Mouse (Mus musculus): ENCODE data around the gene Dpp7. TPM values are rescaled to one million over a fixed set of nuclear protein-coding genes. Genes with fewer than 3 reads are reported as not detected.

Dpp7 gene
- polyA plus RNA-seq, 1 experiment, result 36.0 TPM

- DNase-seq (ENCODE audit: low spot score), result no peak
Observed at GRCm38 (mm10) chr2:25310969-25311368, 45.2 kb downstream of the Dpp7 start.

GRCm38 (mm10) chr2:25310180-25310579, 46.0 kb downstream of the Dpp7 start:
- DNase-seq (ENCODE audit: low spot score), result no peak

GRCm38 (mm10) chr2:25305587-25306359, 50.4 kb downstream of the Dpp7 start:
- DNase-seq (ENCODE audit: low spot score), result no peak

- no peak for DNase-seq (ENCODE audit: low spot score)
Observed at GRCm38 (mm10) chr2:25304657-25305541, 51.3 kb downstream of the Dpp7 start.

GRCm38 (mm10) chr2:25303931-25304656, 52.1 kb downstream of the Dpp7 start:
- no peak for DNase-seq (ENCODE audit: low spot score)

- no peak for DNase-seq (ENCODE audit: low spot score)
Observed at GRCm38 (mm10) chr2:25303452-25303851, 52.7 kb downstream of the Dpp7 start.

Other genes starting within 250 kb of the Dpp7 start
- gene Nrarp, start 175.6 kb downstream of the Dpp7 start, polyA plus RNA-seq (2012; rRNA removed), result 50.1 and 60.0 TPM in 2 replicates
- gene Tor4a, start 159.5 kb downstream of the Dpp7 start, polyA plus RNA-seq (2012; rRNA removed), result 22.6 and 25.3 TPM in 2 replicates
- gene Nelfb, start 144.9 kb downstream of the Dpp7 start, polyA plus RNA-seq (2012; rRNA removed), result 55.4 and 60.6 TPM in 2 replicates
- gene Stpg3, start 141.7 kb downstream of the Dpp7 start, polyA plus RNA-seq (2012; rRNA removed), result not detected in 2 replicates
- 0.08 and 0.10 TPM in 2 replicates for gene Fam166a, start 137.6 kb downstream of the Dpp7 start, polyA plus RNA-seq (2012; rRNA removed)
- gene Tubb4b, start 131.7 kb downstream of the Dpp7 start, polyA plus RNA-seq (2012; rRNA removed), result 510 and 610 TPM in 2 replicates
- 0.03 TPM in 1 of 2 replicates, not detected in the other for gene Slc34a3, start 122.0 kb downstream of the Dpp7 start, polyA plus RNA-seq (2012; rRNA removed)
- 0.13 and 0.19 TPM in 2 replicates for gene Rnf224, start 119.6 kb downstream of the Dpp7 start, polyA plus RNA-seq (2012; rRNA removed)
- gene Rnf208, start 114.1 kb downstream of the Dpp7 start, polyA plus RNA-seq (2012; rRNA removed), result 12.9 and 14.1 TPM in 2 replicates
- gene Cysrt1, start 113.9 kb downstream of the Dpp7 start, polyA plus RNA-seq (2012; rRNA removed), result 2.0 and 2.5 TPM in 2 replicates
- gene AL732309.1, start 109.5 kb downstream of the Dpp7 start, polyA plus RNA-seq (2012; rRNA removed), result 21.0 and 23.8 TPM in 2 replicates
- 30.7 and 34.2 TPM in 2 replicates for gene Tmem203, start 100.9 kb downstream of the Dpp7 start, polyA plus RNA-seq (2012; rRNA removed)
- gene Tprn, start 93.7 kb downstream of the Dpp7 start, polyA plus RNA-seq (2012; rRNA removed), result 8.0 and 13.6 TPM in 2 replicates
- 58.8 and 84.8 TPM in 2 replicates for gene Ssna1, start 83.9 kb downstream of the Dpp7 start, polyA plus RNA-seq (2012; rRNA removed)
- gene Anapc2, start 83.9 kb downstream of the Dpp7 start, polyA plus RNA-seq (2012; rRNA removed), result 84.5 and 88.3 TPM in 2 replicates
- gene Tmem210, start 68.2 kb downstream of the Dpp7 start, polyA plus RNA-seq (2012; rRNA removed), result not detected in 2 replicates
- gene Lrrc26, start 66.4 kb downstream of the Dpp7 start, polyA plus RNA-seq (2012; rRNA removed), result 7.0 and 8.2 TPM in 2 replicates
- 1.1 TPM in 2 replicates for gene Grin1, start 37.2 kb downstream of the Dpp7 start, polyA plus RNA-seq (2012; rRNA removed)
- gene Man1b1, start 24.0 kb downstream of the Dpp7 start, polyA plus RNA-seq (2012; rRNA removed), result 15.2 and 22.8 TPM in 2 replicates
- 36.8 and 38.3 TPM in 2 replicates for gene Uap1l1, start 9.3 kb upstream of the Dpp7 start, polyA plus RNA-seq (2012; rRNA removed)
- gene Sapcd2, start 16.0 kb upstream of the Dpp7 start, polyA plus RNA-seq (2012; rRNA removed), result 1.6 and 2.5 TPM in 2 replicates
- gene Entpd2, start 39.5 kb upstream of the Dpp7 start, polyA plus RNA-seq (2012; rRNA removed), result 104 and 107 TPM in 2 replicates
- gene Npdc1, start 43.0 kb upstream of the Dpp7 start, polyA plus RNA-seq (2012; rRNA removed), result 103 and 126 TPM in 2 replicates
- gene Fut7, start 66.9 kb upstream of the Dpp7 start, polyA plus RNA-seq (2012; rRNA removed), result 0.19 and 0.29 TPM in 2 replicates
- gene Abca2, start 72.3 kb upstream of the Dpp7 start, polyA plus RNA-seq (2012; rRNA removed), result 6.3 and 16.4 TPM in 2 replicates
- 0.69 and 2.2 TPM in 2 replicates for gene Clic3, start 100.5 kb upstream of the Dpp7 start, polyA plus RNA-seq (2012; rRNA removed)
- gene Paxx, start 104.7 kb upstream of the Dpp7 start, polyA plus RNA-seq (2012; rRNA removed), result 50.8 and 61.1 TPM in 2 replicates
- gene Ptgds, start 113.7 kb upstream of the Dpp7 start, polyA plus RNA-seq (2012; rRNA removed), result 0.38 and 0.74 TPM in 2 replicates
- gene Lcn12, start 137.6 kb upstream of the Dpp7 start, polyA plus RNA-seq (2012; rRNA removed), result not detected in 2 replicates
- gene Fbxw5, start 144.4 kb upstream of the Dpp7 start, polyA plus RNA-seq (2012; rRNA removed), result 15.1 and 36.1 TPM in 2 replicates
- gene C8g, start 145.4 kb upstream of the Dpp7 start, polyA plus RNA-seq (2012; rRNA removed), result 2.3 and 2.4 TPM in 2 replicates
- gene Traf2, start 190.6 kb upstream of the Dpp7 start, polyA plus RNA-seq (2012; rRNA removed), result 15.5 and 15.7 TPM in 2 replicates
- gene Edf1, start 201.5 kb upstream of the Dpp7 start, polyA plus RNA-seq (2012; rRNA removed), result 222 and 224 TPM in 2 replicates
- 1.3 and 1.4 TPM in 2 replicates for gene Mamdc4, start 218.5 kb upstream of the Dpp7 start, polyA plus RNA-seq (2012; rRNA removed)
- 64.2 and 75.6 TPM in 2 replicates for gene Phpt1, start 218.9 kb upstream of the Dpp7 start, polyA plus RNA-seq (2012; rRNA removed)
- gene Ajm1, start 225.4 kb upstream of the Dpp7 start, polyA plus RNA-seq (2012; rRNA removed), result 0.47 and 0.57 TPM in 2 replicates